Mouse (Mus musculus) testis, adult 10 weeks (tissue): ENCODE results near the gene Rnf207. TPM values are rescaled to one million over a fixed set of nuclear protein-coding genes. Genes with fewer than 3 reads are reported as not detected.

Experiments used
- polyA plus RNA-seq: library from polyadenylated mRNA; stranded (reverse); fragments of 350-450 nt; fragmentation: Illumina TruSeq; extraction: RNeasy Lipid Tissue Mini Kit (QIAGEN cat#74804); gene quantifications from one replicate; pipeline ENCODE4 v1.2.3, GENCODE M21; 2014; ENCODE audit warnings: low read depth, low replicate concordance

The Rnf207 gene
- polyA plus RNA-seq = not detected

GRCm38 (mm10) chr4:152318517-152319234, at the start of gene Rnf207:
Gene Rnf207, minus strand, starts transcription at chr4:152318993.

GRCm38 (mm10) chr4:152338419-152339292, 19.9 kb upstream of the Rnf207 start, which contains the start of gene Chd5:
Gene Chd5, plus strand, starts transcription at chr4:152338651.

GRCm38 (mm10) chr4:152325574-152326411, 7.0 kb upstream of the Rnf207 start, which contains the start of gene Rpl22:
Gene Rpl22, plus strand, starts transcription at chr4:152325742.

GRCm38 (mm10) chr4:152296874-152297861, 21.6 kb downstream of the Rnf207 start, which contains the start of gene Icmt:
Gene Icmt, plus strand, starts transcription at chr4:152297227.

GRCm38 (mm10) chr4:152291562-152291961, 27.2 kb downstream of the Rnf207 start, which contains the start of gene Hes3:
Gene Hes3, minus strand, starts transcription at chr4:152291662.

GRCm38 (mm10) chr4:152273621-152274236, 45.1 kb downstream of the Rnf207 start, which contains the start of gene Gpr153:
Gene Gpr153, plus strand, starts transcription at chr4:152274232.

Other genes with a start within 250 kb of the Rnf207 start
- gene Plekhg5, start 246.5 kb downstream of the Rnf207 start, polyA plus RNA-seq = 0.18 TPM
- gene Tnfrsf25, start 203.1 kb downstream of the Rnf207 start, polyA plus RNA-seq = not detected
- 3.5 TPM for gene Espn, start 166.6 kb downstream of the Rnf207 start, polyA plus RNA-seq
- gene Hes2, start 160.1 kb downstream of the Rnf207 start, polyA plus RNA-seq = 0.22 TPM
- gene Acot7, start 140.9 kb downstream of the Rnf207 start, polyA plus RNA-seq = 28.5 TPM
- 1.2 TPM for gene Gpr153, start 44.8 kb downstream of the Rnf207 start, polyA plus RNA-seq
- not detected for gene Hes3, start 27.3 kb downstream of the Rnf207 start, polyA plus RNA-seq
- 13.3 TPM for gene Icmt, start 21.8 kb downstream of the Rnf207 start, polyA plus RNA-seq
- gene Rpl22, start 6.7 kb upstream of the Rnf207 start, polyA plus RNA-seq = 126 TPM
- gene Chd5, start 19.7 kb upstream of the Rnf207 start, polyA plus RNA-seq = 93.6 TPM
- 0.56 TPM for gene Nphp4, start 157.7 kb upstream of the Rnf207 start, polyA plus RNA-seq
- gene Kcnab2, start 158.9 kb upstream of the Rnf207 start, polyA plus RNA-seq = 4.6 TPM